Mouse (Mus musculus) sigmoid colon, adult 10 weeks (tissue): ENCODE results near the gene Brd4. TPM values are rescaled to one million over a fixed set of nuclear protein-coding genes. Genes with fewer than 3 reads are reported as not detected.

ENCODE experiments used
- polyA plus RNA-seq: library from polyadenylated mRNA; stranded (reverse); fragments of 350-450 nt; fragmentation: Illumina TruSeq; extraction: RNeasy Lipid Tissue Mini Kit (QIAGEN cat#74804); gene quantifications from one replicate; pipeline ENCODE4 v1.2.3, GENCODE M21; 2014; ENCODE audit warnings: low read depth, low replicate concordance

The Brd4 gene
- polyA plus RNA-seq = 28.5 TPM

DNA sequence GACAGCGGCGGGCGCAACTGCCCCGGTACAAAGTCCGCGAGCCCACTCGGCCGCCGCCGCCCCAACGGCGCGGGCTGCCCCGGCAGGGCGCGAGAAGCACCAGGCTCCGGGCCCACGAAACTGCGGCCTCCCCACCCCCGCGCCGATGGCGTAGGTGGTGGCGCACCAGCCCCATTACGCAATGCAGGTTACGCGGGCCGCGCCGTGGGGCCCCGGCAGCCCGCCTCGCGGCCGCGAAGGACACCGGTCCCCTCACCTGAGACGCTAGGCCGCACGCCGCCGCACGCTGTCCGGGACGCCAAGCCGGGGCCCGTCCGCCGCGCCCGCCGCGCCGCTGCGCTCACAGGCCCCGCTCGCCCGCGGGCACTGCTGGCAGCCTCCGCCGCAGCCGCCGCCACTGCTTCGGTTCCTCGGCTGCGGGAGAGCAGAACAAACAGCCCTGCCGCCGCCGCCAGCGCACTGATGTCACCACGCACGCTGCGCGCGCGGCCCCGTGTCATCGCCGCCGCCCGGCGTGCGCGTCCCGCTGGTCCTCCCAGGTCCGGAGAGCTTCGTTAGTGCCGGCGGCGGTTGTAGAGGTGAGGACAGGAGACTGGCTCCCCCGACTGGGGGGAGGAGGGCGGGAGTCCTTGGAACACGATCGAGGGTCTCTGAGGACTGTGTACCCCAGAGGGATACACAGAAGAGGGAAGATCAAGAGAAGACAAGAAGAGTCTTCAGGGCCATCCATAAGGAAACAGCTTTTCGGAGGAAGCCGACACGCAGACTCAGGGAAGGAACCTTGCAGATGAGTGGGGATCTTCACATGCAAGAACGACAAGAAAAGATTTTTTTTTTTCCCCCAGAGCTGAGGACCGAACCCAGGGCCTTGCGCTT lies at the start of gene Brd4:
Gene Brd4, minus strand, starts transcription at position 461 of the 876 bp plus-strand sequence.

GRCm38 (mm10) chr17:32320597-32321389 lies 36.3 kb upstream of the Brd4 start, which contains the start of gene Akap8:
Akap8 (minus strand) TSS chr17:32321238.

GRCm38 (mm10) chr17:32188863-32189636 lies 95.5 kb downstream of the Brd4 start, which contains the start of gene Ephx3:
Ephx3 (minus strand) TSS chr17:32189549.

GRCm38 (mm10) chr17:32166687-32167086 lies 117.8 kb downstream of the Brd4 start, which contains the start of gene Notch3:
Notch3 (minus strand) TSS chr17:32166852.

Other genes with a start within 250 kb of the Brd4 start
- gene Rrp1b, start 248.6 kb downstream of the Brd4 start, polyA plus RNA-seq = 2.4 TPM
- 0.22 TPM for gene Hsf2bp, start 248.4 kb downstream of the Brd4 start, polyA plus RNA-seq
- 0.44 TPM for gene Notch3, start 117.9 kb downstream of the Brd4 start, polyA plus RNA-seq
- gene Ephx3, start 95.2 kb downstream of the Brd4 start, polyA plus RNA-seq = 0.35 TPM
- 127 TPM for gene Akap8, start 36.5 kb upstream of the Brd4 start, polyA plus RNA-seq
- gene Akap8l, start 65.9 kb upstream of the Brd4 start, polyA plus RNA-seq = 23.2 TPM
- 3.1 TPM for gene Wiz, start 104.7 kb upstream of the Brd4 start, polyA plus RNA-seq
- 1.4 TPM for gene Rasal3, start 118.9 kb upstream of the Brd4 start, polyA plus RNA-seq
- gene Pglyrp2, start 139.4 kb upstream of the Brd4 start, polyA plus RNA-seq = 0.76 TPM
- gene Cyp4f39, start 168.0 kb upstream of the Brd4 start, polyA plus RNA-seq = not detected
- 1.6 TPM for gene Cyp4f17, start 221.3 kb upstream of the Brd4 start, polyA plus RNA-seq